Mouse (Mus musculus) kidney, adult 8-10 months (tissue): ENCODE data around the gene Mapt.
"Not testable (repeated sequence)": the region's sequence is repeated elsewhere in the genome, so short reads cannot be mapped to it uniquely, and the experiment has no call there.

Experiments used
- DNase-seq, 2 experiments: peaks; one replicate each; pipeline ENCODE4 v3.0.0; 2022

The Mapt gene

DNA sequence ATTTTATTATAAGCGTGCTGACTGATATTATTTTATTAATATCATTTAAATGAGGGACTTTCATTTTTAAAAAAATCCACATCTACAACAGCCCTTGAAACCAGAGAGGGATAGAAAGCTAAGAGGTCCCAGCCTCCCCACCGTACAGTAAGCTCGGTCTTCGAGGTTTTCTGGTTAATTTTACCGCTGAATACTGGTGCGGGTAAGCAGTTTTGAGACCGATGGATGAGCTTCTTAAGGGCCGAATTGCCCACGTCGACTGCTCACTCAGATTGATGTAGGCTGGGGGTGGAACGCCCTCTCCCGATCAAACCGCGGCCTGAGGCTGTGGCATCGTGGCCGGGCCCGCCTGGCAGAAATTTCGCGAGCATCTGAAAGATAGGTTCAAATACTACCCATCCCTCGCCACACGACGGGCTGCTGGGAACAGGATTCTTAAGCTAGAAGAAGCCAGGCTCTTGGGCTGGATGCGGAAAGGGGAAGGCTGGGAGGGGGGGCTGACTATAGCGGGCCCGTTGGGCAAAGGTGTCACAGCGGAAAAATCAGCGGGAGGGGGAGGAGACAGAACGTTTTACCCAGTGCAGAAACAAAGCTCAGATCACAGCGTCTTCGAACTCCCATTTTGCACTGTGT is 2.5 kb downstream of the Mapt start:
- peak in 1 of 2 experiments; percentile 23 for DNase-seq

DNA sequence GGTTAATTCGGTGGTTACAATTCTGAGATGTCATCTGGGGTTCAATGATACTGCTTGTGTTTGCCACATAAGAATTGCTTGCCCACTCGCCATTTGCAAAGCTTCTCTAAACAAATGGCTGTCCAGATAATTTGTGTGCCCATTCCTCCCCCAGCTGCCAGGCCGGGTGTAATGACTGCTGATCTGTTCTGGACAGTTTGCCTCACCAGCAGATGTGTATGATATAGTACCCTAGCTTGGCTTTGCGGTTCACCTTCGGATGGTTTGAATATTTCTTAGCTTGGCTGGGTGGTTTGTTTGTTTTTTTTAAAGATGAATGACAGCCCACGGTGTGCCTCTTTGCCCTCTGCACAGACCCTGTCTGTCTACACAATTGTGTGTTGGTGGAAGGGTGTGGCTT is 3.5 kb downstream of the Mapt start:
- DNase-seq, result no peak

DNA sequence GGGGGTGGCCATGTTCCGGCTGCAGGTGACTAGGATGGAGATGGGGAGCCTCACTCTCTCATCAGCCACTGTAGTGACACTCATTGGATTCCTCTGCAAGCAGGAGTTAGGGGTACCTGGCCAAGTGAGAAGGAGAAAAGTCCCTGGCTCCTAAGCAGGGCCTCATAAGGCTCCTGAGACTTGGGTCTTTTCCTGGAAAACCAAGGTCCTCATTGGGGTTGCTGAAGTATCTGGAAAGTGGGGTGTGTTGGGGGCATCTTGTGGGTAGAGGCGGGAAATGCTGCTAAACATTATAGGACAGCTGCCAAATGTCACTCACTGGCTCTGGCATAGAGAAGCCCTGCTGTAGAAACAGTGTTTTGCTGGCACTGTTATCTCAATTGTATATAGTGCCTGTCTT is 4.7 kb downstream of the Mapt start:
- no peak for DNase-seq

DNA sequence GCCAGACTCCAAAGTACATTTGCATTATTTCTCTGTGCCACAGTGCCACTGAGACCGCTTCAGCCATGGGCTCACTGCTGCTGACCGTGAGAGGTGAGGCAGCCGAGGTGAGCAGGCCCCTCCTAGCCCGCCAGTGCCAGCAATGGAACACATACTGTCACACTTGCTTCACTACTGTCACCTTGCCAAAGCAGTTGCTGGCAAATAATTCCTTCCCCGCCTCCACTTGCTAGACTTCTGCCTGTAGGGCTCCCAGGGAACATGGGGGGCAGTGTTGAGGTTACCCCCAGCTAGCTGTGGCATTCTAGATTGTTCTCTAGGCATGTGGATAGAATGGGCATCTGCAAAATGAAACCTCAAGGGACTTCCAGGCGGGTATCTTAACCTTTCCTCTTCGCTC is 6.0 kb downstream of the Mapt start:
- peak; percentile 78 to 84 for DNase-seq

DNA sequence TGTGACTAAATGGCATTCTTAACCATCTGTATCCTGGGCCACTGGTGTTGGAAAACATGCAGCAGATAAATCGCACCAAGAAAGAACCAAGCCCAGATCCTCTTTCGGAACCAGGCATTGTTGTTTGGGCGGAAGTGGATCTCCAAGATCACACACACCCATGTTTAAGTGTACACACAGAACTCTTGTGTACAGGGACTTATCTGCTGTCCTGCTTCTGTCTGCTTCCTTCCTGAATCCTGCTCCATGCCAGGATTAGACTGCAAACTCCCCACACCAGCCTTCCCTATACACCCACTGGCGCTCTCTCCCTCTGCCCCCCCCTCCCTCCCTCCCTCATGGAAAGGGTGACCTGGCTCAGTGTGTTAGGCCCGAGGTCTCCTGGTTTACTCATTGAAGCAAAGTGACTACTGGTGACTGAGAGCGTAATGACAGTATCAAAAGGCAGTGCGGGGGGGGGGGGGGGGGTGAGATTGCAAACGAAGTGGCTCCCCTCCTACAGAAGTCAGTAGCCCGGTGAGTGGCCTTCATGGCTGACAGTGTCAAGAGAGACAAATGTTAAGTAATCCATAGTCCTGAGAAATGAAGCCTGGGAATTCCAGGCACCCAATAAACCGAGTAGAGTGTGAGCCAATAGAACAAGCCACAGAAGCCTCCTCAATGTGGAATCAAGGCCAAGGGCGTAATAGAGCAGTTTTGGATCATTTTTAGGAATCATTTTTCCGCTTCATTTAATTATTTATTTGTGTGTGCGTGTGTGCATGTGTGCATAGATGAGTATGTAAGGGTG is 7.0 kb downstream of the Mapt start:
- DNase-seq, result peak in 1 of 2 experiments; percentile 5

DNA sequence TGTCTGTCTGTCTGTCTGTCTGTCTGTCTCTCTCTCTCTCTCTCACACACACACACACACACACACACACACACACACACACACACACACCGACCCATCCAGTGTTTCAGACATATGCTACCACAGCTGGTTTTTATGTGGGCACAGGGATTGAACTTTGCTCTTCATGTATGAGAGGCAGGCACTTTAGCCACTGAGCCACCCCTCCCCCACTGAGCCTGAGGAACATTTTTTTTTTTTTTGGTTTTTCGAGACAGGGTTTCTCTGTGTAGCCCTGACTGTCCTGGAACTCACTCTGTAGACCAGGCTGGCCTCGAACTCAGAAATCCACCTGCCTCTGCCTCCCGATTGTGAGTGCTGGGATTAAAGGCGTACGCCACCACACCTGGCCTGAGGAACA is 14.3 kb downstream of the Mapt start:
- not testable (repeated sequence) for DNase-seq

DNA sequence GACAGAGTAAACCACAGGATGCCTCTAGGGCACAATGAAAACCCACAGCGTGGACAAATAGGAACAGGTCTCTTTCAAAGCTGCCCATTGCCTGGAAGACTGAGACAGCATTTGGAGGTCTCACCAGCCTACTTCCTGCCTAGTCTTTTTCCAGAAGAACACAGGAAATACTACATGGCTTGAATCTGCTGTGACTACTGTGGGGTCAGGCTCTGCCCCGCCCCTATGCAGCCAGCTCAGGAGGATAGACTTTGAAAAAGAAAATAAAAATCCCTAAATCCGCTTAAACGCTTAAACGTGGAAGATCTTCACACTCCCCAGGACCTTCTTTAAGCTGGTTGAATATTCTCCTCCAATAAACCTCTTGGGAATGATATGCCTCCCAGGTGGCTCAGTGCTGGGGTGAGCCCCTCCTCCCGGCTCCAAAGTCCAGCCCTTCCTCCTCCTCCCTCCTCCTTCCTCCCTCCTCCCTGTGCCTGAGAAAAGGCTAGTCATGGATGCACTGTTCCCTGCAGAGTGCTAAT is 15.0 kb downstream of the Mapt start:
- peak; percentile 85 to 89 for DNase-seq

DNA sequence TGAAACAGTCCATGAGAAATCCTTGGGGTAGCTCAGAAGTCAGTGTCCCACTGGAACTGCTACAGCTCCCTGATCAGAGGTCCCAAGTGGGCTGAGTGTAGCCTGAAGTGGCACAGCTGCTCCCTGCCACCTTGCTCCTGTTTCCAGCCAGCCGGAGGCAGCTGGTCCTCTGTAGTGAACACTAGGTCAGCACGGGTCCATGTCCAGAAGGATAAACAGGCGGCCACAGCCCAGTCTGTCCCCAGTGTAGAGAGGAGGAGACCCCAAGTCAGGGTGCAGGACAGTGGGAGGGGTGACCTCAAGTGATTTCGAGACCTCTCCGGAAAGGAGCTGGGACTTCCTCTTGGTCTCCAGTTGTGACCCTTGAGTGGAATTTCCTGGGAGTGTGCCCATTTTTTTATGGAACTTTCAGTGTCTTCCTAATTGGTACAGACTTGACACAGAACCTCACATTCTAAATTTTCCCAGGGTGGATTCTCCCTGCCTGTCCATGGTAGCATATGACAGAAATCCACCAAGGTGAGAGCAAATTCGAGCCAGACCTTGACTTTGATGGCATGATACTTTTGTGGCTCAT is 16.0 kb downstream of the Mapt start:
- peak; percentile 70 for DNase-seq

DNA sequence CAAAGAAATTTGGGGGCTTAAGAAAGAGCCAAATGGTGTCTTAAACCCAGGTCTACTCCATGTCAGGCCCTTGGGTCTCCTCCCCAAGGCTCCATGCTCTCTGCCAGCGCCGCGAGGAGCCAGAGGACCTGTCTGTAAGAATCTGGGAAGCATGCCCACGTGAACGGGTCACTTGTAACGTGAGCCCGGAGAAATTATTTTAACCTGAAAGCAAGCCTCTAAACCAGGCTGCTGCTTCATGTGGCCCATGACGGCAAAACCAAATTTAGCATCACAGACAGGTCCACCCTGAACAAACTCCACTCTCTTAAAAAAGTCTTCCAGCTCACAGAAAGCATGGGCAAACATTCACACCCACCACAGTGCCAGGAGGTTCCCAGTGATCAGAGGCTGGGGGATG is 18.2 kb downstream of the Mapt start:
- DNase-seq, result peak in 1 of 2 experiments; percentile 47

DNA sequence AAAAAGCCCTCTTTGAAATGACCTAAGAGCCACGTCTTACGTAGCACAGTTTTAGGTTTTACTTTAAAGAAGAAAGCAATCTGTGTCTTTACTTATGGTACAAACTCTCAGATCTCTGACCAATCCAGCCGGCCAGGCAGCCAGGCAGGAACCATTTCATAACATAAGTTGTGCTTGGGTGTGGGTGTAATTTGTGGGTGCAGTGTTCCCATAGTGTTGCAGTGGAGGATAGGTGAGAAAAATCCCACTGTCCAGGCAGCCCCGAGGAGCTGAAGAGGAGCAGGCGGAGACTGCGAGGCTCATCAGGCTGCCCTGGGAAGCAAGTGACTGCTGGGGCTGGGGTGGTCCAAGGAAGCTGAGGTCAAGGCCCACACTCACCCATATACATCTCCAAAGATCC is 19.9 kb downstream of the Mapt start:
- DNase-seq, result peak in 1 of 2 experiments; percentile 8

DNA sequence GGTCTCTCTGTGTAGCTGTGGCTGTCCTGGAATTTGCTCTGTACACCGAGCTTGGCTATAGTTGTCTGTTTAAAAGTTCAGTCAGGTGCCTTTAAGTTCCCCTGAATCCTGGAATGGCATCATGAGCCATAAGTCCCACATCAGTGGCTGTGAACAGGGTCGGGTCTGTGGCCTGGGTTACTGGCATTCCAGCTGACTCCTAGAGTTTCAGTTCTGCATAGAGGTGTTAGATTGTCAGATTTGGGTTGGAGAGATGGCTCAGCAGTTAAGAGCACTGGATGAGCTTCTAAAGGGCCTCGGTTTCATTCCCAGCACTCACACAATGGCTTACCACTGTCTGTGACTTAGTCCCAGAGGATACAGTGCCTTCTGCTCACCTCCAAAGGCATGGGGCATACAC is 20.9 kb downstream of the Mapt start:
- DNase-seq, result no peak

DNA sequence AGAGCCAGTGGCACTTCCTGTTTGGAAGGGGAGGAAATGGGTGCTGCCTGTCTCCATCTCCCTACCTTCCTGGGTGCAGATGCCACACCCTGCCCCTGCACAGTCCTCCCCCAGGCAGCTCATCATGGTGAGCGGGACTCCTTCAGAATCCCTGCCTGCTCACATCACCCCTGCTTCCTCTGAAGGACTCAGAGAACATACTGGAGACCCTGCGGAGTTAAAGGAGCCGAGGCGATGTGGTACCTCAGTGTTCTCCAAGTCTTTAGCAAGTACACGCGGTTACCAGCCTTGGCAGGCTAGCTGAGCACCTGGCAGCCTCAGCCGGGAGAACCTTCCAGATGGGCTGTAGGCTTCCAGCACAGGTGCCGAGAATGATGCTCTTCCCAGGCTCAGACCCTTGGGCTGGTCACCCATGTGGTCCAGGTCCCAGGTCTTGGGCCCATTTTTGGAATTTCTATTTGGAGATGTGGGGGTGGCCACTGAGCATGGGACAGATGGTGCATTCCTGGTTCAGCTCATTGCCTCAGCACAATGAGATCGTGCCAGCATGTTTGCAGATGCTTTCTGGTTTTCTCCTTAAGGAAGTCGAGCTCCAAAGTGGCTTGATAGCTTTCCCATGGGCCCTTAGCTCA is 23.3 kb downstream of the Mapt start:
- DNase-seq, result no peak

DNA sequence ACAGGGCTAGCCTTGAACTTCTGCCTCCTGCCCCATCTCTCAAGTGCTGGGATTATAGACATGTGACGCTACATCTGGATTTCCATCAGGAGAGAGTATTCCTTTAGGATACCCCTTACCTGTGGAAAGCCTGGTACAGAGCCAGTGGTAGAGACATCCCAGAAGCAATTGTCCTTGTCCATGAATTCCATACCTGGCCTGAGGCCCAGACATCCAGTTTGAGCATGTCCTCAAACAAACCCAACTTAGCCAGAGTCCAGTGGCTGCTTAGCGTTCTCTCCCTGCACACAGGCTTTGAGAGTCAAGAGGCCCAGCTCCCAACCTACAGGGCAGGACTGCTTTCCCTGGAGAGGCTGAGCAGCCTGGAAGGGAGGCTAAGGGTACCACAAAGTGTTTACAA is 25.0 kb downstream of the Mapt start:
- peak; percentile 58 to 67 for DNase-seq

DNA sequence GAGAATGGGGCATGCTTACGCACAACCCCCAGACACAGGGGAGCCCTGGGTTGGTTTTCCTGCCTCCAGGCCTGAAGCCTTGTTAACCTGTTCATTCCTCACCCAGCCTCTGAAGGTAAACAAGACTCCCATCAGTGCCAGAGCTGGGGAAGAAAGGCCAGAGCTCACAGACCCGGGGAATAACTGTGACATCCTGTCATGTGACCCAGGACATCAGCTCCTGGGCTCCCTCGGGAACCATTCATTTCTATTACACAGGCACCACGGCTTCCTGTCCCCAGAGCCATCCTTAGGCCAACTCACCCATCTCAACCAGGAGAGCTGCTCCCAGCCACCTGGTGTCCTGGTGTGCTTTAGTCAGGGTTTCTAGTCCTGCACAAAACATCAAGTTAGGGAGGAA is 27.8 kb downstream of the Mapt start:
- no peak for DNase-seq

DNA sequence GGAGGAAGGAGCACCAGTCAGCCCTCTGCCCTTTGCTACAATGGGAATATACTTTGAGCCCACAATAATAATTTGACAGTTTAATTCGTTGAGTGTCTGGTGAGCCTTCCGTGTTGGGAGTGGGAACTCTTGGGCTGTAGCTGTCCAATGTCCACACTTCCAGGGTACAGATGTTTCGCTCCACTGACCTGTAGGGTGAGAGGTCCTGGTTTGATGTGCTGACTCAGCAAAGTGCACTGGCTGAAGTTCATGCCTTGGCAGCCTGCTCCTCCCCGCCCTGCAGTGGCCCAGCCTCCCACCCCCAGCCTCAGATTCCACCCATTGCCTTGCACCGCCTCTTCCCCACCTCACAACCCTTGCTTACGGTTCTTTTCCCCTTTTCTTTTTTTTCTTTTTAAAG is 33.5 kb downstream of the Mapt start:
- peak; percentile 86 to 89 for DNase-seq

DNA sequence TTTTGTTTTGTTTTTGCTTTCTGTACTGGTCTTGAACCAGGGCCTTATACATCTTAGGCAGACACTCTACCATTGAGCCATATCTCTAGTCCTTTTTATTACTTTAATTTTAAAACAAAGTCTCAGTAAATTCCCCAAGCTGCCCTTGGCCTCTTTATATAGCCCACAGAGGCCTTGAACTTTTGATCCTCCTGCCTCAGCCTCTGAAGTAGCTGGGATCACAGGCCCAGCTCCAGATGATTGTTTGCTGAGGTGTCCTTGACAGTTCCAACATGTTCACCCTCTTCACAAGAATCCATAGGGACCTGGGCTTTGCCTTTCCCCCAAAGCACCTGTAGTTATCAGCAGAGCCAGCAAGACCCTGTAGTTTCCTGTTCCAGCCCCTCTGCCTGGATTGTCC is 34.5 kb downstream of the Mapt start:
- DNase-seq, result no peak

DNA sequence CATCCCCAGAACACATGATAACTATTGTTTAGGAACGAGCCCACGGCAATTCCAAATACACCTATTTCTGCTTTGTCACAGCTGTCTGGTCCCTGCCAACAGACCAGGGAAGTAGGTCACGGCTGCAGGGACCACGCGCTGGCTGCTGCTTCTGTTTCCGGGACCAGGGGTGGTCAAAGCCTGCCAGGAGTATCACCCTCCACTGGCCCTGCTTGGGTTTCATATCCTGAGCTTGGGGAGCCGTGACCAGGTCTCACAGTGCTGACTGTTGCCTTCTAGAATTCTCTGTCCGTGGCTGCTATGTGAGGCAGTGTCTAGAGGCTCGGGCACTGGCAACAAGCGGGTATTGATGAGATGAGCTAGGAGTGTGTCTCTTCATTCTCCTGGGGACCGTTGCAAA is 36.2 kb downstream of the Mapt start:
- peak; percentile 58 to 59 for DNase-seq

DNA sequence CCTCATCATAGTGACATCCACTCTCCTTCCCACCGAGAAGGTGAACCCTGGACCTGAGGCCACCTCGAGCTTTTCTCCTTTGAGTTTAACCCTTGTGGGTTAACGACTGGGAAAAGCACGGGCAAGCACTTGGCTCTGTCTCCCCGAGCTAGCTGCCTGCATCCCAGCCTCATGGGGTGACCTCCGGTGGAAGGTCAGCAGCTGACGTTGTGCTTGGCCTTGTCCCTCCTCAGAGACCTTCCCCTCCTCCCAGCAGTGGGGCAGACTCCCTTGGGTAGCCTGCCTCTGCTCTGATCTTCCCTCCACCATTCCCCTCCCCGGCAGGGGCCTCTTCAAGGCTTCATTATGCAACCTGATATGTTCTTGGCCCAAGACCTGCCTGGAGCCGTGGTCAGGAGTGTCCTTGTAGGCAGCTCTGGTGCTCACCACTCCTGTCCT is 38.2 kb downstream of the Mapt start:
- peak; percentile 92 to 94 for DNase-seq

DNA sequence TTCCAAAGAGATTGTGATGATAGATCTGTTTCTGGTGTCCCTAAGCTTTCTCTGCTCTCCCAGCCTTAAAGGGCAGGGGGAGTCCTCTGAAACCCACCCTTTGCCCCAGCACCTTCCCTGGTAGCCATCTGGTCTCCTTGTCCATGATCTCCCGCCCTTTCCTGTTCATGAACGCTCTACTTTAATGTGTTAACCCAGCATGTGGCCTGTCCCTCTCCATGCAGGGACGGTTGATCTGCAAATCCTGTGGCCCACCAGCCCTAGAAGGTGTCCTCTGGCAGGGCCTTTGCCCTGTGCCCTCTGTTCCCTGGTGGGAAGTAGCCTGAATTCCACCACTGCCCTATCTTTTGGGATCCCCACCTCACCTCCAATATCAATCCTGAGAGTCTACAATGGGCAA is 39.3 kb downstream of the Mapt start:
- no peak for DNase-seq

DNA sequence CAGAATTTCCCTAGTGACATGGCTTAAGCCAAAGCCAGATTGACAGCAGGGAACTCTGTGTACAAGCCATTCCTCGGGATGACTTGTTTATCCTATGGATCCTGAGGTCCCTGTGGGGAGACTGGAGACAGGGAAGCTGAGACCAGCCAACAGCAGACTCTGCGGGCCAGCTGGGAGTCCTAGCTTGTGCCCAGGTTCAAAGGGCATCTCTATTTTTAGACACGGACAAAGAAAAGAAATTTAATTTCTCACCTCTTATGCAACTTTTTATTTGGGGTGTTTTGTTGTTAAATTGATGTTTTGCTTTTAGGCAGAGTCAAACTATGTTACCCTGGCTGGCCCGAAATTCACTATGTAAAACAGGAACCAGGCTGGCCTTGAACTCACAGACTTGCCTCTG is 39.7 kb downstream of the Mapt start:
- no peak for DNase-seq

DNA sequence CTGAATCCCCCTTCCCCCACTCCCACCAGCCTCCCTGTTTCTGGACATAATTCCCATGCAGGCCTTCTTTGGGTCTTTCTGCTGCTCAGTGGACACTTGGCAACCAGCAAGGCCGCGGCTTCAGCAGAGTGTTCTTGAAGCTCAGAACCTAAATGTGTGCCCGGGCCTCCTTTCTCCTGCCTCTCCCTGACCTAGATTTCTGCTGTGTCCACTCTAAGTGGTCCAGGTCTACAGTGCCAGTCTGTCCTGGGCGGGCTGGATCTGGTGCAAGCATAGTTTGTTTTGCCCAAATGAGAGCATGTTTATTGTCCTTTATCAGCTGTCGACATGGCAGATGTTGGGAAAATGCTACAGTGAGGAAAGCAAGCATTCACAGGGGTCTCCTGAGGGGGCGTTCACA is 40.7 kb downstream of the Mapt start:
- no peak for DNase-seq

DNA sequence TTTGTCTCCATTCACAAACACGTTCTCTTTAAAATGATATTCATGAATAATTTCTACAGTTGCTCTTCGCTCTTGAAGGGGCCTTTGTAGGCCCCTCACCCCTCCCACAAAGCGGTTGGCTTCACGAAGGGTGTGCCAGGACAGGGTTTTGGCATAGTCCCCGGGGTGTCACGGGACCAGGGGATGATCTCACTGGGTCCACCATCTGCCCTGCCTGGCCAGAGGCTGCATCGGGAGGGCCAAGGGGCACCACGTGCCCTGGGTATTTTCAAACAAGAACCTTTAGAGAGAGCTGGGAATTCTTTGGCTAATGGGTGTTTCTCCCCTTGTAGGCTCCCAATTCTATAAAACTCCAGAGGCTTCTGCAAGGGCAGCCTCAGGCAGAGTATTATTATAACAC is 41.2 kb downstream of the Mapt start:
- DNase-seq, result peak; percentile 93 to 95

DNA sequence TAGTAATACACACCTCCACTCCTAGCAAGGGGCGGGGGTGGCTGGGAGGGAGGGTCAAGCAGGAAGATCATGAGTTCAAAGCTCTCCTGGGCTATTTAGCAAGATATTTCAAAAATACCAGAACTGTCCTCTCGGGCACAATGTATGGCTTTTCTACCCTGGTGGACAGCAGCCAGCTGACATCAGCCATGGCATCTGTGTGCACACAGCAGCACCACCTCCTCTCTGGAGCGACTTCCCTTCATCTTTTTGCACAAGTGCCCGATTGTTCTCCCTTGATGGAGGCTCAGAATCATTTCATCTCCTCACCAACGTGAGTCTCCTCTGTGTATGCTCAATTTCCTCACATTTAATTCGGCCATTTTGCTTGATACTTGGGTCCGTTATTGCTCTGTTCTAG is 44.6 kb downstream of the Mapt start:
- DNase-seq, result no peak

DNA sequence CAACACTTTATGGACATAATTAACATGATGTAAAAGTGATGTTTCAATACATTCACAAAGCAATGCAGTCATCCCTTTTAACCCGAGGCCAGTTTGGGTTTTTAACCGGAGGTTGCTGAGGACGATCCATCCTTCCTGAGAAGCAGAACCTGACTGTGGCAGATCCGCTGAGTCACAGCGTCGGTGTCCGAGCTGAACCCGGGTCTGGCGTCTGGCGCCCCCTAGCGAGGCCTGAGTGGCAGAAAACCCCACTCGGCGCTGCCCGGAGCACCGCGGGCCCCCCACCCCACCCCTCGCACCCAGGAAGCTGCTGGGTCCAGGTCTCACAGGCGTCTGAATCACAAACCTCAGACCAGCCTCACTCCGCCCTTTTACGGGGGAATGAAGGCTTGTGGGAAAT is 47.0 kb downstream of the Mapt start:
- DNase-seq, result peak; percentile 53 to 74
